Mouse (Mus musculus): ENCODE measurements at regions not wholly inside any gene's neighbourhood (a gene's known extent, or its start where the extent isn't known, plus 50 kb on each side); places are given as distances from the start of the nearest gene placed in this dataset.

- no peak for ATAC-seq (ENCODE audit: poor library complexity, severe bottlenecking)
Measured at GRCm38 (mm10) chr1:185832059-185832458, 285.1 kb downstream of the Lyplal1 start.

- ATAC-seq (ENCODE audit: poor library complexity, severe bottlenecking) = no peak
Measured at GRCm38 (mm10) chr1:185834171-185834570, 282.9 kb downstream of the Lyplal1 start.

DNA sequence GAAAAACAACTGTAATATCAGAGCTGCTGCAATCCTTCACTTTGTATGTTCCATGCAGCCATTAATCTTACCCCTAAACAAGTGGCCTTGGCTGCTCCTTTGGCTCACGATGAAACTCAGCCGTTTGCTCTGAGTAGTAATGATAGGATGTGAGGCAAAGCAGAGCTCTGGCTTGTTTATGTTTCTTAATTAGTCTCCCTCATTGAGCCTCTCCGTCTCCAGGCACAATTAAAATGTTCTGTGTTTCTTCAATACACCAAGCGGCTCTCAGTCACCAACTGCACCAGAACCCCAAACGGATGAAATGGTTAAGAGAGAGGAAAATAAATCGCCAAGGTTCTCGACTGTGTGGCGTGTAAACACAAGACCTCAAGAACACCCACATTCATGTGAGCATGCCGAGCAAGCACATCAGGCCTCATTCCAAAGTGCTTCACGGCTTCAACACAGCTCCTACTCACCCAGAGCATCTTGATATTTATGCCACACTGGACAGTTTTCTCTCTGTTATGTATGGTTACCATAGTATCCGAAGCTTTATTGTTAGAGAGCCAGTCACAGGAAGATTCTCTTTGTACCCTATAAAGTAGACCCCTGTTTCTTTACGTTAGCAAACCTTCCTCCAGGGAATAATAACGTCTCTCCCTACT is 280.4 kb downstream of the Lyplal1 start:
- ATAC-seq (ENCODE audit: poor library complexity, severe bottlenecking) = no peak

DNA sequence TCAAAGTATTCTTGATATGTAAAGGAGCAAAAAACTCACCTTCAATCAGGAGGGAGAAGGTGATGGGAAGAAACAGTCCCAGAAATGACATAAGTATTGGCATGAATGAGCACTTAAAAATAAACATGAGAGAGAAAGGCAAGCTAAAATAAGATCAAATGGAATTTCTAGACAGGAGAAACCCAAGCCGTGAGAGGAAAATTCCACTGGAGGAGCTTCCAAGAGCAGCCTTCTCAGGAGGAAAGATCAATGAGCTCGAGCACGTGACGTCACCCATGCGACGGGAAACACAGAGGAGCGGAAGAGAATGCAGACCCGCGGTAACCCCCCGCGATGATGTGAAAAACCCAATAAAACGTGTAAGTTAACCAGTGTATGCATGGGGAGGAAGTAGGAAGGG is 274.6 kb downstream of the Lyplal1 start:
- ATAC-seq (ENCODE audit: poor library complexity, severe bottlenecking) = no peak

DNA sequence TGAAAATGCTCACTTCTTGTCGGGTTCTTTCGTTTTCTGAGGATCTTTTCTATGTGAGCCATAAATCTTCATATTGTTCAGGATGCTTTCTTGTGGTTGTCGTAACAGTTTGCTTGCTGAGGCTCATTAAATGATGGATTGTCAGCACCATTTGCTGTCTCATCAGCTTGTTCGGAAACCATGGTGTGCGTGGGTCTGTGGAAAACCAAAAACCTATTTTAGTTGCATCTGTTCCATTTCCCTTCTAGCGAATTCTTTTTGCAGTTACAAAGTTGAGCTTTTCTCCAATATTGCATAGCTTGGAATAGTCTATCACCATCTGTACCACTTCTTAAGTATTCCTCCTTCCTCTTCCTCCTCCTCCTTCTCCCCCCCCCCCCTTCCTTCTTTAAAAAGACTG is 269.9 kb downstream of the Lyplal1 start:
- no peak for ATAC-seq (ENCODE audit: poor library complexity, severe bottlenecking)

DNA sequence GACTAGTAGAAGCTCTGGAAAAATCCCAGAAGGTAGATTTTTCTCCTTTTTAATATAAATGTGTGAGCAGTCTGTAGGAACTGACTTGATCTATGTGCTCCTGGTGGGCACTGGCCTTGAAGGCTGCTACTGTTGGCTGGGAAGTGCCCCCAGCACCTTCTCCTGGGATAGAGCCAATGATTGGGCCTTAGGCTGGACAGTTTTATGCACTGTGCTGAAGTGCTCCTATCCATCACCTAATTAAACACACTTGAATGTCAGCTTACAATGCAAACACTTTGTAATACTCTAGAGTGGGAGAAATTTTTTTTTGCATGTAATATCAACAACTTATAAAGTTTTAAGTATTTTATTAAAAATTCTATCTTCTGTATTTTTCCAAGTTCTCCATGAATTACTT is 266.5 kb downstream of the Lyplal1 start:
- no peak for ATAC-seq (ENCODE audit: poor library complexity, severe bottlenecking)

GRCm38 (mm10) chr1:185851262-185851893 is 265.7 kb downstream of the Lyplal1 start:
- no peak for ATAC-seq (ENCODE audit: poor library complexity, severe bottlenecking)

DNA sequence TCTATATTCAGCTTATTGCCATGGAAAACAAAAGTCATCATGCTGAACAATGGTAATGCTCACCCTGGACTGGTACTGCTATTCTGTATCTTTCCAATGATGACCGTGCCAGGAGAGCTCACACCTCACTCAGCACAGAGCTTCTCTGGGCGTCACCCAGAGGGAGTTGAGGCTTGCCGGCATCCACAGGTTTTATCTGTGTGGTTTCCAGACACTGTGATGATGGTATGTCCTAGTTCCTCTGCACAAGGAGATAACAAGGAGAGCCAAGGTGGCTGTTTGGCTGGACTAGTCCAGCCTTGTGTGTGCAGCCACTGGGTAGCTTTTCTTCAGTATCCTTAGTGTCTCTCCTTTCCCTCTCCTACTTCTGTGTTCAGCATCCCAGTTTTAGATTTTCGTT is 255.4 kb downstream of the Lyplal1 start:
- ATAC-seq (ENCODE audit: poor library complexity, severe bottlenecking) = no peak

DNA sequence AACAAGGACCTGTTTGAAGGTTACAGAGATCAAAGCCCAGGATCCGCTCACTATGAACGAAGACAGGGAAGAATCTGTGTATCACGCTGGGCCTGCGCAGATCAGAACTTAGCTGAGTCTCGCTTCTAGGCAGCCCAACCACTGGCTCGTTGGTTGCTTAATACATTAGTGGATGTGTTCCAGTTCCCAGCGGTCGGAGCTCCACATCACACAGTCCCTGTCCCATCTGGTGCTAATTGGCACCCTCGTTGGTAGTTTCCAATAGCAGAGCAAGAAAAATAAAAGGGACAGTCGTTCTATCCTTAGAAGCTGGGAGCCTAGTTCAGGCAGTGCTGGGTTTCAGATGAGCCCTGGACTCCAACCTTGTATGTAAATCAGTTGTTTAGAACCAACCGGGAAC is 251.2 kb downstream of the Lyplal1 start:
- no peak for ATAC-seq (ENCODE audit: poor library complexity, severe bottlenecking)

- no peak for ATAC-seq (ENCODE audit: poor library complexity, severe bottlenecking)
Measured at GRCm38 (mm10) chr1:185866612-185867011, 250.5 kb downstream of the Lyplal1 start.

GRCm38 (mm10) chr1:185867018-185867417 is 250.1 kb downstream of the Lyplal1 start:
- ATAC-seq (ENCODE audit: poor library complexity, severe bottlenecking) = no peak

DNA sequence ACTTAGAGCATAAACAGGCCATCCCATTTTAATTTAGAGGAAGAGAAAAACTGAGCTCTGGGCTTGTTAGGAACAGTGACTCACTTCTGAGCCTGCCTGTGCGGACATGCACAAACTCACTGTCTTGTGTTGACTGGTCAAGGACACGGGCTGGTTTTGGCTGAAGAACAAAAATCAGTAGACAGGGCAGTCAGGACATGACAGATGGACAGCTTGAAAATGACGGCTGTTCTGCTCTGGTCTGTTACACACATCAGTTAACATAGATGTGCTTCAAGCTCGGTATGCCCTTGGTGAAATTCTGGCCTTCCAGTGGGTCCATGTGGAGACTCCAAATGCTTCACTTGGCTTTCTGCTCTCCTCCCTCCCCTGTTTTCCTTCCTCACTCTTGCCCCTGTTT is 248.4 kb downstream of the Lyplal1 start:
- no peak for ATAC-seq (ENCODE audit: poor library complexity, severe bottlenecking)

- ATAC-seq (ENCODE audit: poor library complexity, severe bottlenecking) = no peak
Measured at GRCm38 (mm10) chr1:185887031-185887430, 230.1 kb downstream of the Lyplal1 start.

DNA sequence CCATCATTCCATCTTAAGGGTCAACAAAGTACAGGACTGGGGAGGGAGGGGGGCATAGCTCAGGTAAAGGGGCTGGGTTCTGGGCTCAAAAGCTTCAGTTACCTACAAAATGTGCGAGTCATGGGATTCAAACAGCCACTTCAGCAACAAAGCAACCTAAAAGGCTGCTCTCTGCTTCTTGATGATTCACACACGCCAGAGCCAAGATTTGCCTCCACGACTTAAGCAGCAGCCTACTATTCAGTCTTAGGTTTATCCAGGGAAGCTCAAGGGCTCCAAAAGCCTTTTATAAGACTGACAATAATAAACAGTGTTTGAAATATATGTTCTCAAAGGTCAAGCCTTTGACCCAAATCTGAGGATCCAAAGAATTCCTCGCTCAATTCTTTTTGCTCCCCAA is 225.3 kb downstream of the Lyplal1 start:
- no peak for ATAC-seq (ENCODE audit: poor library complexity, severe bottlenecking)

DNA sequence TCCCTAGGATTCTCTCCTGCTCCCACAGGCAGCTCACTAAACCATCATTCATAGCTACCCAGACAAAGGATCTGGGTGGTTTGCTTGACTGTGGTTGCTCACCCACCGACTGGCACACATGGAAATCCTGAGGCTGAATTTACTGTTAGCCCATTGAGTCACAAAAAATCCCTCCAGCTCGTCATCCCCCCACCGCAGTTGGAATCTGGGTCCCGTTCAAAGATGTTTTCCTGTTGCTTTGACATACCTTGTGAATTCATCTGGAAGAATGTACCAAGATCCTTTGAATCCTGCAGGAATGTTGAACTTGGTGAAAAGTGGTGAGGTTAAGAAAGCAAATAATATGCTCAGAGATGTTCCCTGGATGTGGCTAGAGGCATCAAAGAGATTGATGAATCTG is 223.7 kb downstream of the Lyplal1 start:
- no peak for ATAC-seq (ENCODE audit: poor library complexity, severe bottlenecking)

DNA sequence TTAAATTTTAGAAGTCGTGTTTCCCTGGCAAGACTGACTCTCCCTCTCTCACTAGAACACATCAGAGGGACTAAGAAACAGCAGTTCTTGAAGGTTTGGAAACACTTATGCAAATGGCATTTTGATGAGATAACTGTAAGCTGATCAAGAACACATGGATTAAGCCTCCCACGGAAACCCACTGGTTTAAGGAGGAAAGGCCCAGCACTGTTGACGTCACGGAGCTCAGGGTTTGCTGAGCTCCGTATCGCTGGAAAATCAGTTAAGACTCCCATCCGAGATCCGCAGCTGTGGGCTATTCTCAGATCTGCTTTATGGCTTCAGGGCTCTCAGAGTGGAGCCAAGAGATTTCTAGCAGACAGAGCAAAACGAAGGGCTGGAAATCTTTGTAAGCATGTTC is 218.6 kb downstream of the Lyplal1 start:
- ATAC-seq (ENCODE audit: poor library complexity, severe bottlenecking) = no peak

GRCm38 (mm10) chr1:185900316-185900715 is 216.8 kb downstream of the Lyplal1 start:
- ATAC-seq (ENCODE audit: poor library complexity, severe bottlenecking) = no peak

DNA sequence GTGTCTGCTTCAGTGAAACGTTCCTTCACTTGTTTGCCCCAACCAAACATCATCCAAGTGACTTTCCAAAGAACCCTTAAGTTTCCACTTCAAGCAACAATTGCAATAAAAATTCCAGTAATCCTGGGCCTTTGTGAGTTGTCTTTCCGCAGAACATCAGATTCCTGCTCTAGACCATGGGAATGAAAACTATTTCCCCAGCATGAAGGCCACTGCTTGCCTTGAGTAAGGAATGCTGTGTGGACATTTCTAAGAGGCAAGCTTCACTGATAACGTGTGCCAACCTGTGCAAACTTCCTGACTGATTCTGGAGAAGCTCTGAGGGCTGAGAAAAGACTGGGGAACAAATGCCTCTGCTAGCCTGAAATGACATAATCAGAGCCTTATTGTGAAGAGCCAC is 214.7 kb downstream of the Lyplal1 start:
- ATAC-seq (ENCODE audit: poor library complexity, severe bottlenecking) = no peak

GRCm38 (mm10) chr1:185905666-185906065 is 211.4 kb downstream of the Lyplal1 start:
- ATAC-seq (ENCODE audit: poor library complexity, severe bottlenecking) = no peak

DNA sequence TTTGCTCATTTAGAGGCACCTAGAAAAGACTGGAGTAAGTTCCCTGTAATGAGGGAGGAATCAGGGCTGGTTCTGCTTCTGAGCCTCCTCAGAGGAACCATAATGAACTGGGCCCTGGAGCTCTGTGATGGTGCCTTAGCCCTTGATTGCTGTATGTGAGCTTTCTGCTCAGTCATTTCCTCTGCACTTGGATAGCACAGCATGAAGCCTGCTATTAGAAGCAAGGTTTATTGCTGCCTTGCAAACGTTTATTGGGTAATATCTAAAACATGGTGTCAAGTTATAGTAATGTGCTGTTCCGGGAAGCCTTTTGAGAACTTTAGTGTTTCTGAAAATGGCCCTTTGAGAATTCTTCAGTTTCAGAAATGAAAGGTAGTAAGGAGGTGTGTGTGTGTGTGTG is 201.5 kb downstream of the Lyplal1 start:
- no peak for ATAC-seq (ENCODE audit: poor library complexity, severe bottlenecking)

- no peak for ATAC-seq (ENCODE audit: poor library complexity, severe bottlenecking)
Measured at GRCm38 (mm10) chr1:185918663-185919062, 198.4 kb downstream of the Lyplal1 start.

DNA sequence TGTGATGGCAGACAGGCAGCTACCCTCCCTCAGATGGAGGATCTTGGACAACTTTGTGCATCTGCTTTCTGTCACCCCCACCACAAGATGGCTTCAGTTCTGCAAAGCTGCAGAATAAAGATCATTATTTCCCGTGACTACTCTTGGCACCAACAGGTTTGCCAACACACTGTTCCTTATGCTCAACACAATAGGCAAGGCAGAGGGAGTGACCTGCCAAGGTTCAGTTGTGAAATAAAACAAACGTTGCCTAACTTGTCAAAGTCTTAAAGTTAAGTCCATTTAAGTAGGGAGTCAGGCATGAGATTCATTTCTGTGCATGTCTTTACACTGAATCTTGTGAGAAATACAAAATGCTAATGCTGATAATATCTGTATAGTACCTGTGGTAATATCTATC is 193.4 kb downstream of the Lyplal1 start:
- no peak for ATAC-seq (ENCODE audit: poor library complexity, severe bottlenecking)

GRCm38 (mm10) chr1:185929000-185929399 is 188.1 kb downstream of the Lyplal1 start:
- ATAC-seq (ENCODE audit: poor library complexity, severe bottlenecking) = no peak

Measured in megakaryocyte, adult 5-6 weeks (primary cell).